Mouse (Mus musculus): ENCODE measurements around the gene Cryba4. TPM values are rescaled to one million over a fixed set of nuclear protein-coding genes. Genes with fewer than 3 reads are reported as not detected.

The Cryba4 gene
- polyA plus RNA-seq, 1 experiment from 2014 or later = 1.0 TPM

- WGBS = 79% methylated on average over 6 of the region's 6 CpGs
- H3K4me2 ChIP-seq (ENCODE audit: low read length) = no peak overlapping the region
- no peaks in the 10 kb centered on the region for H3K9me3 ChIP-seq (replicated peaks; ENCODE audit: control insufficient read depth, low read length, poor library complexity, severe bottlenecking)
- no peaks in the 10 kb centered on the region for H3K27me3 ChIP-seq (ENCODE audit: control insufficient read depth, insufficient read depth, low read depth, low read length)
- no peaks in the 10 kb centered on the region for H3K36me3 ChIP-seq (ENCODE audit: control insufficient read depth, insufficient read depth, low read length)
- no peak overlapping the region for H3K4me3 ChIP-seq (ENCODE audit: low read depth, low read length)
- H3K9ac ChIP-seq (ENCODE audit: low read depth, low read length) = no peak overlapping the region
- peaks cover 13% of the 10 kb centered on the region for H3K4me1 ChIP-seq (ENCODE audit: control insufficient read depth, insufficient read depth, low read length)
- no peak overlapping the region for H3K27ac ChIP-seq (ENCODE audit: low read length)
- ATAC-seq = no peak
Observed at GRCm38 (mm10) chr5:112282123-112282779, 29.9 kb upstream of the Cryba4 start.

- Histone ChIP-seq H3K27me3 (ENCODE audit: control insufficient read depth, insufficient read depth, low read depth, low read length) (no peaks in the 10 kb centered on the region), H3K9ac (ENCODE audit: low read depth, low read length) (no peak overlapping the region), H3K4me3 (ENCODE audit: low read depth, low read length) (no peak overlapping the region), H3K36me3 (ENCODE audit: control insufficient read depth, insufficient read depth, low read length) (no peaks in the 10 kb centered on the region), H3K27ac (ENCODE audit: low read length) (no peak overlapping the region), H3K9me3 (replicated peaks; ENCODE audit: control insufficient read depth, low read length, poor library complexity, severe bottlenecking) (no peaks in the 10 kb centered on the region), H3K4me1 (ENCODE audit: control insufficient read depth, insufficient read depth, low read length) (peaks cover 17% of the 10 kb centered on the region), H3K4me2 (ENCODE audit: low read length) (no peak overlapping the region)
- ATAC-seq = no peak
- 87% methylated on average over 4 of the region's 4 CpGs for WGBS
Observed at GRCm38 (mm10) chr5:112281676-112282075, 29.4 kb upstream of the Cryba4 start.

GRCm38 (mm10) chr5:112280863-112281660, 28.7 kb upstream of the Cryba4 start:
- WGBS = 51% methylated on average over 15 of the region's 15 CpGs
- H3K27me3 ChIP-seq (ENCODE audit: control insufficient read depth, insufficient read depth, low read depth, low read length) = no peaks in the 10 kb centered on the region
- ATAC-seq = no peak

GRCm38 (mm10) chr5:112280151-112280550, 27.8 kb upstream of the Cryba4 start:
- ATAC-seq = no peak
- 91% methylated on average over 7 of the region's 7 CpGs for WGBS

More at GRCm38 (mm10) chr5:112280863-112281660, 28.7 kb upstream of the Cryba4 start:
- no peak overlapping the region for H3K4me3 ChIP-seq (ENCODE audit: low read depth, low read length)
- H3K27ac ChIP-seq (ENCODE audit: low read length) = no peak overlapping the region
- H3K9ac ChIP-seq (ENCODE audit: low read depth, low read length) = no peak overlapping the region
- no peaks in the 10 kb centered on the region for H3K36me3 ChIP-seq (ENCODE audit: control insufficient read depth, insufficient read depth, low read length)
- no peak overlapping the region for H3K4me2 ChIP-seq (ENCODE audit: low read length)
- H3K9me3 ChIP-seq (replicated peaks; ENCODE audit: control insufficient read depth, low read length, poor library complexity, severe bottlenecking) = no peaks in the 10 kb centered on the region
- peaks cover 17% of the 10 kb centered on the region for H3K4me1 ChIP-seq (ENCODE audit: control insufficient read depth, insufficient read depth, low read length)

GRCm38 (mm10) chr5:112279181-112280021, 27.1 kb upstream of the Cryba4 start:
- Histone ChIP-seq H3K4me1 (ENCODE audit: control insufficient read depth, insufficient read depth, low read length) (peaks cover 21% of the 10 kb centered on the region), H3K4me3 (ENCODE audit: low read depth, low read length) (no peak overlapping the region), H3K9ac (ENCODE audit: low read depth, low read length) (0 out of 2 replicates have a peak overlapping the region, but pooled peaks have one; percentile 18), H3K9me3 (replicated peaks; ENCODE audit: control insufficient read depth, low read length, poor library complexity, severe bottlenecking) (no peaks in the 10 kb centered on the region), H3K4me2 (ENCODE audit: low read length) (no peak overlapping the region), H3K27me3 (ENCODE audit: control insufficient read depth, insufficient read depth, low read depth, low read length) (no peaks in the 10 kb centered on the region), H3K36me3 (ENCODE audit: control insufficient read depth, insufficient read depth, low read length) (no peaks in the 10 kb centered on the region), H3K27ac (ENCODE audit: low read length) (no peak overlapping the region)
- WGBS = 94% methylated on average over 17 of the region's 17 CpGs
- ATAC-seq = no peak

More at GRCm38 (mm10) chr5:112280151-112280550, 27.8 kb upstream of the Cryba4 start:
- no peak overlapping the region for H3K27ac ChIP-seq (ENCODE audit: low read length)
- H3K9ac ChIP-seq (ENCODE audit: low read depth, low read length) = 0 out of 2 replicates have a peak overlapping the region, but pooled peaks have one; percentile 18
- H3K27me3 ChIP-seq (ENCODE audit: control insufficient read depth, insufficient read depth, low read depth, low read length) = no peaks in the 10 kb centered on the region
- H3K9me3 ChIP-seq (replicated peaks; ENCODE audit: control insufficient read depth, low read length, poor library complexity, severe bottlenecking) = no peaks in the 10 kb centered on the region
- H3K4me1 ChIP-seq (ENCODE audit: control insufficient read depth, insufficient read depth, low read length) = peaks cover 19% of the 10 kb centered on the region
- no peak overlapping the region for H3K4me3 ChIP-seq (ENCODE audit: low read depth, low read length)
- H3K36me3 ChIP-seq (ENCODE audit: control insufficient read depth, insufficient read depth, low read length) = no peaks in the 10 kb centered on the region
- H3K4me2 ChIP-seq (ENCODE audit: low read length) = no peak overlapping the region

- Histone ChIP-seq H3K9me3 (replicated peaks; ENCODE audit: control insufficient read depth, low read length, poor library complexity, severe bottlenecking) (no peaks in the 10 kb centered on the region), H3K27me3 (ENCODE audit: control insufficient read depth, insufficient read depth, low read depth, low read length) (no peaks in the 10 kb centered on the region), H3K4me1 (ENCODE audit: control insufficient read depth, insufficient read depth, low read length) (peaks cover 21% of the 10 kb centered on the region), H3K36me3 (ENCODE audit: control insufficient read depth, insufficient read depth, low read length) (no peaks in the 10 kb centered on the region), H3K27ac (ENCODE audit: low read length) (no peak overlapping the region), H3K9ac (ENCODE audit: low read depth, low read length) (no peak overlapping the region), H3K4me2 (ENCODE audit: low read length) (no peak overlapping the region; the same call in 1 of the 2 replicates), H3K4me3 (ENCODE audit: low read depth, low read length) (no peak overlapping the region)
- no peak for ATAC-seq
- 91% methylated on average over 11 of the region's 11 CpGs for WGBS
Observed at GRCm38 (mm10) chr5:112277906-112278470, 25.7 kb upstream of the Cryba4 start.

- peak overlapping the region; percentile 75 for H3K9ac ChIP-seq (ENCODE audit: low read depth, low read length)
- ATAC-seq = peak; percentile 22; the same call in 1 of the 2 replicates
- H3K27me3 ChIP-seq (ENCODE audit: control insufficient read depth, insufficient read depth, low read depth, low read length) = no peaks in the 10 kb centered on the region
- H3K4me1 ChIP-seq (ENCODE audit: control insufficient read depth, insufficient read depth, low read length) = peaks cover 17% of the 10 kb centered on the region
- H3K36me3 ChIP-seq (ENCODE audit: control insufficient read depth, insufficient read depth, low read length) = no peaks in the 10 kb centered on the region
- H3K4me3 ChIP-seq (ENCODE audit: low read depth, low read length) = peak overlapping the region; percentile 63
- peak overlapping the region; percentile 95 for H3K4me2 ChIP-seq (ENCODE audit: low read length)
- H3K27ac ChIP-seq (ENCODE audit: low read length) = peak overlapping the region; percentile 20; the same call in 1 of the 2 replicates
- H3K9me3 ChIP-seq (replicated peaks; ENCODE audit: control insufficient read depth, low read length, poor library complexity, severe bottlenecking) = no peaks in the 10 kb centered on the region
- WGBS = under 1% methylated on average over 19 of the region's 24 CpGs
Observed at GRCm38 (mm10) chr5:112276907-112277348, 24.6 kb upstream of the Cryba4 start.

GRCm38 (mm10) chr5:112276267-112276873, 24.1 kb upstream of the Cryba4 start, which contains the start of gene Tpst2:
TSS of gene Tpst2 (plus strand) at chr5:112276691.
- Histone ChIP-seq H3K9me3 (replicated peaks; ENCODE audit: control insufficient read depth, low read length, poor library complexity, severe bottlenecking) (no peaks in the 10 kb centered on the region), H3K4me2 (ENCODE audit: low read length) (peak within 1 kb of the TSS; percentile 95), H3K36me3 (ENCODE audit: control insufficient read depth, insufficient read depth, low read length) (no peaks in the 10 kb centered on the region), H3K27me3 (ENCODE audit: control insufficient read depth, insufficient read depth, low read depth, low read length) (no peaks in the 10 kb centered on the region), H3K27ac (ENCODE audit: low read length) (peak within 1 kb of the TSS; percentile 82), H3K4me1 (ENCODE audit: control insufficient read depth, insufficient read depth, low read length) (peaks cover 17% of the 10 kb centered on the region), H3K9ac (ENCODE audit: low read depth, low read length) (peak within 1 kb of the TSS; percentile 75), H3K4me3 (ENCODE audit: low read depth, low read length) (peak within 1 kb of the TSS; percentile 63)
- ATAC-seq = peak; percentile 94
- under 1% methylated on average over 48 of the region's 62 CpGs for WGBS

All from midbrain, embryonic 16.5 days (tissue).